Mouse (Mus musculus): ENCODE data around the gene Pfkp.

DNA sequence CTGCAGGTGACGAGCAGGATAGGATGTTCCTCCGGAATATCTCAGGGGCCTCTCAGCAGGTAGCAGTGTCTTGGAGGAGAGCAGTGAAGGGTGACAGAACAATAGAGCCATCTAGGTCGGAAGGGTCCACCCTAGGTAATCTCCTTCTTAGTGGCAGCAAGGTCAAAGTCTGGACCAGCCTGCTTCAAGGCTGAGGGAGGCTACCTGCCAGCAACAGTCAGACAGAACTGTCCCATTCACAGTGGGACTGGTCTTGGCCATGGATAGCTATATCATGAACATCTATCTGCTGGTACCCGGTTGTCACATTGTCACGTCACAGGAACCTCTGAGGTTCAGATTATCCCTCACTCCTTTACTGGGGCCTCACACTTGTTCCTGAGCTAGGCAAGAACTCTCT, 15.6 kb upstream of the Pfkp start:
- TF ChIP-seq GATA1 (IDR thresholded peaks at IDR 0.05; ENCODE audit: borderline replicate concordance, low read length) = no peak
- no peak for TF ChIP-seq FLI1 (IDR thresholded peaks at IDR 0.05; ENCODE audit: low read length)

All from megakaryocyte, embryonic 14.5 days (primary cell).